Mouse (Mus musculus) midbrain, embryonic 12.5 days (tissue): ENCODE measurements around the gene Col5a3. TPM values are rescaled to one million over a fixed set of nuclear protein-coding genes. Genes with fewer than 3 reads are reported as not detected.

Source experiments
- ATAC-seq: fragments of 200-750 bp; cut with Nextera tagmentation; 2 replicates; pipeline ENCODE4 v1.8.0; 2017; ENCODE audit warnings: low read depth, moderate TSS enrichment, moderate library complexity; ENCODE audit not compliant: low FRiP score
- H3K27ac ChIP-seq: fragments of 300-500 bp; sonication (generic); replicated peaks from 2 replicates; pipeline ENCODE4 v1.5.1; 2016; ENCODE audit warnings: mild to moderate bottlenecking
- H3K27me3 ChIP-seq: fragments of 300-500 bp; sonication (generic); 2 replicates; pipeline ENCODE4 v1.6.1; 2016; ENCODE audit warnings: mild to moderate bottlenecking
- H3K36me3 ChIP-seq: fragments of 300-500 bp; sonication (generic); 2 replicates; pipeline ENCODE4 v1.6.1; 2016
- H3K4me1 ChIP-seq: fragments of 300-500 bp; sonication (generic); 2 replicates; pipeline ENCODE4 v1.6.1; 2016
- H3K4me2 ChIP-seq: fragments of 300-500 bp; sonication (generic); replicated peaks from 2 replicates; pipeline ENCODE4 v1.6.1; 2016; ENCODE audit warnings: mild to moderate bottlenecking, moderate library complexity
- H3K4me3 ChIP-seq: fragments of 300-500 bp; sonication (generic); 2 replicates; pipeline ENCODE4 v1.5.1; 2016; ENCODE audit warnings: mild to moderate bottlenecking
- H3K9ac ChIP-seq: fragments of 300-500 bp; sonication (generic); replicated peaks from 2 replicates; pipeline ENCODE4 v1.6.1; 2016; ENCODE audit warnings: mild to moderate bottlenecking, moderate library complexity
- H3K9me3 ChIP-seq: fragments of 300-500 bp; sonication (generic); 2 replicates; pipeline ENCODE4 v1.6.1; 2016; ENCODE audit warnings: mild to moderate bottlenecking
- WGBS: fragments of 180-500 bp; shearing (Covaris S2); methylation state at CpG from one replicate; pipeline ENCODE4 v1.1.7; 2016; 5-methylcytosine and 5-hydroxymethylcytosine counted together
- polyA plus RNA-seq: library from polyadenylated mRNA; unstranded; fragments of >200 nt; fragmentation: Nextera tagmentation; extraction: Ambion mirVana; gene quantifications from 2 replicates; pipeline ENCODE4 v1.2.1, GENCODE M21; 2016

Col5a3 gene
- polyA plus RNA-seq, 1 experiment from 2014 or later = 0.84 TPM

DNA sequence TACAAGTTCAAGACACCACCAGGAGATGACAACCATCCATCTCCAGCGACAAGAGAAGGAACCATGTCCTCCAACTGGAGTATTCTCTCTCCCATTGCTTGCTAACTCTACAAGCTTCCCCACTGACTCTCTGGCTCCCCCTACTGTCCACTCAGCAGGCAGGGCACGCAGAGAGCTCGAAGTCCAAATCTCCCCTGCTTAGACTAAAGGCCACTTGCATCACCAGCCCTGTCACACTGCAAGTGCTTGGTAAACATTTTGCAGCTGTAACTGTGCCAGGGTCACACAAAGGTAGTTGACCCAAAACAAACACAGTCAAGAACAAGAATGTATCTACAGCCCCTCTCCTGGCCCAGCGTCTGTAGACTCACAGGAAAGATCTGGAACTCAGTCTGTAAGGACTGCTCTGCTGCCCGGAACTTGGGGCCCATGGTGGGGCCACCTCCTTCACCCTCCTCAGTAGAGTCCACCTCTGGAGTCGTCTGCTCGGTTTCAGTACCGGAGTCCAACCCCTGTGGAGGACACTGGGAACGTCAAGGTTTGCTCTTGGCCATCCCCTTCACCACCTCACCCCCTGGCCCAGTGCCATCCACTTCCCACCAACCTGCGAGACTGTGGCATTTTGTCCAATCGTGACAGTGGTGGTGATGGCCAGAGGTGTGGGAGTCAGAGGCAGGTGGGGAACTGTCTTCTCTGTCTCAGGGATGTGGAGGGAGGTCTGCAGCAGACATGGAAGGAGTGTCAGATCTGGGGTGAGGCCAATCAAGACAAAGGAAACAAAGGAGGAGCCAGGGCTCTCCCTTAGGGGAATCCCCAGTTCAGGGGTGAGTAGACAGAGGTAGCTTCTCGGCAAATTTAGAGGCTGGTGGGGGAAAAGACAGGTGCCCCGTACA lies 10.4 kb downstream of the Col5a3 start:
- Histone ChIP-seq H3K4me1 (no peaks in the 10 kb centered on the region), H3K4me3 (no peak overlapping the region), H3K27ac (no peak overlapping the region), H3K9me3 (peaks cover 9% of the 10 kb centered on the region; the same call in 1 of the 2 replicates), H3K36me3 (no peaks in the 10 kb centered on the region), H3K9ac (no peak overlapping the region), H3K27me3 (0 out of 2 replicates have a peak, but pooled peaks cover 3% of the 10 kb centered on the region), H3K4me2 (no peak overlapping the region)
- no peak for ATAC-seq
- WGBS = 77% methylated on average over 13 of the region's 13 CpGs

- no peak for ATAC-seq
Observed at GRCm38 (mm10) chr9:20794108-20794806, 20.6 kb downstream of the Col5a3 start.

DNA sequence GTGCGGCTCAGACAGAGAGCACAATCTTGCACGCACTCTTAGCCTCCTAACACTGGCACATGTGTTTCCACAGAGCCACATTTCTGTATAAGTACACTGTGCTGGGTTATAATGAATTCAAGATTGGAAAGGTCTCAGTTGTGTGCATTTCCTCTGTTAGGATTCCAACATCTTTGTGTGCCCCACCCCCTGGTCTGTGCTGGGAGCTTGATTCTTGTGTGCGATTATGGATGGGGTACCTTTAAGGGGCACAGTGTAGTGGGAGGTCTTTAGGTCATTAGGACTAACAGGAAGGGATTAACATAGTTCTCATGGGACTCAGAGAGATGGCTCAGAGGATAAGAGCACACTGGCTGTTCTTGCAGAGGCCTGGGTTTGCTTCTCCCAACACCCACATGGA lies 24.5 kb downstream of the Col5a3 start:
- Histone ChIP-seq H3K27ac (no peak overlapping the region), H3K4me3 (no peak overlapping the region), H3K4me1 (no peaks in the 10 kb centered on the region), H3K9me3 (no peaks in the 10 kb centered on the region), H3K36me3 (no peaks in the 10 kb centered on the region), H3K27me3 (no peaks in the 10 kb centered on the region), H3K4me2 (no peak overlapping the region), H3K9ac (no peak overlapping the region)
- ATAC-seq = no peak
- WGBS = 65% methylated on average over 3 of the region's 3 CpGs

More at GRCm38 (mm10) chr9:20794108-20794806, 20.6 kb downstream of the Col5a3 start:
- Histone ChIP-seq H3K4me1 (no peaks in the 10 kb centered on the region), H3K36me3 (no peaks in the 10 kb centered on the region), H3K27ac (no peak overlapping the region), H3K9ac (no peak overlapping the region), H3K4me2 (no peak overlapping the region), H3K9me3 (no peaks in the 10 kb centered on the region), H3K4me3 (no peak overlapping the region), H3K27me3 (no peaks in the 10 kb centered on the region)
- WGBS = 52% methylated on average over 7 of the region's 7 CpGs

- no peak for ATAC-seq
- WGBS = 74% methylated on average over 3 of the region's 4 CpGs
- H3K4me3 ChIP-seq = no peak overlapping the region
Observed at GRCm38 (mm10) chr9:20789651-20790050, 25.2 kb downstream of the Col5a3 start.

DNA sequence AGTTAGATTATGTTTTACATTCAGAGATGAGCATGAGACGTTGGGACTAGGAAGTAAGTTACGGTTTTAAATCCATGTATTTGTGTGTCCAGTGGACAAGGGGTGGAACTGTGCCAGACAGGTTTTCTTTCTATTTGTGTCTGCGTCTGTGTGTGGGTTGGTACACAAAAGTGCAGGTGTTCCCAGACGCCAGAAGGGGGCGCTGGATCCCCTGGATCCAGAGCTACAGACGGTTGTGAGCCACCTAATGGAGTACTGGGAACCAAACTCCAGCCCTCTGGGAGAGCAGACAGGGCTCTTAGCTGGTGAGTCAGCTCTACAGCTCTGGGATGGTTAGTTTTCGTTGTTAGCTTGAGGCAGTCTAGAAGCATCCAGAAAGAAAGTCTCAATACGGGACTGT lies 26.9 kb downstream of the Col5a3 start:
- Histone ChIP-seq H3K27ac (no peak overlapping the region), H3K27me3 (no peaks in the 10 kb centered on the region), H3K4me2 (no peak overlapping the region), H3K36me3 (no peaks in the 10 kb centered on the region), H3K4me1 (no peaks in the 10 kb centered on the region), H3K4me3 (no peak overlapping the region), H3K9ac (no peak overlapping the region), H3K9me3 (no peaks in the 10 kb centered on the region)
- no peak for ATAC-seq
- 81% methylated on average over 8 of the region's 8 CpGs for WGBS

More at GRCm38 (mm10) chr9:20789651-20790050, 25.2 kb downstream of the Col5a3 start:
- H3K27me3 ChIP-seq = no peaks in the 10 kb centered on the region
- H3K36me3 ChIP-seq = no peaks in the 10 kb centered on the region
- H3K9ac ChIP-seq = no peak overlapping the region
- no peaks in the 10 kb centered on the region for H3K4me1 ChIP-seq
- no peak overlapping the region for H3K27ac ChIP-seq
- no peak overlapping the region for H3K4me2 ChIP-seq
- H3K9me3 ChIP-seq = no peaks in the 10 kb centered on the region

GRCm38 (mm10) chr9:20785055-20785454 lies 29.8 kb downstream of the Col5a3 start:
- Histone ChIP-seq H3K9me3 (0 out of 2 replicates have a peak, but pooled peaks cover 4% of the 10 kb centered on the region), H3K4me1 (no peaks in the 10 kb centered on the region), H3K4me3 (no peak overlapping the region), H3K36me3 (no peaks in the 10 kb centered on the region), H3K27me3 (no peaks in the 10 kb centered on the region), H3K9ac (no peak overlapping the region), H3K27ac (no peak overlapping the region), H3K4me2 (no peak overlapping the region)
- 69% methylated on average over 4 of the region's 6 CpGs for WGBS
- ATAC-seq = no peak

GRCm38 (mm10) chr9:20781286-20781685 lies 33.6 kb downstream of the Col5a3 start:
- Histone ChIP-seq H3K4me1 (no peaks in the 10 kb centered on the region), H3K27me3 (no peaks in the 10 kb centered on the region), H3K9me3 (0 out of 2 replicates have a peak, but pooled peaks cover 4% of the 10 kb centered on the region), H3K4me3 (no peak overlapping the region), H3K36me3 (no peaks in the 10 kb centered on the region), H3K4me2 (no peak overlapping the region), H3K9ac (no peak overlapping the region), H3K27ac (no peak overlapping the region)
- ATAC-seq = no peak
- 82% methylated on average over 3 of the region's 3 CpGs for WGBS

GRCm38 (mm10) chr9:20765274-20765673 lies 49.6 kb downstream of the Col5a3 start:
- no peaks in the 10 kb centered on the region for H3K9me3 ChIP-seq
- WGBS = 79% methylated on average over 2 of the region's 2 CpGs
- no peak for ATAC-seq
- no peaks in the 10 kb centered on the region for H3K36me3 ChIP-seq
- H3K27me3 ChIP-seq = no peaks in the 10 kb centered on the region
- H3K4me2 ChIP-seq = no peak overlapping the region
- H3K4me3 ChIP-seq = no peak overlapping the region
- no peak overlapping the region for H3K9ac ChIP-seq
- H3K4me1 ChIP-seq = peaks cover 4% of the 10 kb centered on the region; the same call in 1 of the 2 replicates
- no peak overlapping the region for H3K27ac ChIP-seq

DNA sequence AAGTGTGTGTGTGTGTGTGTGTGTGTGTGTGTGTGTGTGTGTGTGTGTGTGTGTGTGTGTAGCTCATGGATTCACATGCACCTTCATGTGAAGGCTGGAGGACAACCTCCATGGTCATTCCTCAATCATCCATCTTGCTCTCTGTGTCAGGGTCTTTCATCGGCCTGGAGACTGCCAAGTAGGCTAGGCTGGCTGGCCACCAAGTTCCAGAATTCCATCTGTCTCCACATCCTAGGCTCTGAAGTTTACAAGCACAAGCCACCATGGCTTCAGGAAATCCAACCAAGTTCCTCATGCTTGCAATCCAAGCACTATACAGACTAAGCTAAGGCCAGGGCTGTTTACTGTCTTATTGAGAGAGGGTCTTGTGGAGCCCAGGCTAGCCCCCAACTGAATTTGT lies 51.8 kb downstream of the Col5a3 start:
- ATAC-seq = no peak
- Histone ChIP-seq H3K27ac (no peak overlapping the region), H3K4me1 (peaks cover 4% of the 10 kb centered on the region; the same call in 1 of the 2 replicates)

GRCm38 (mm10) chr9:20762197-20762961 lies 52.5 kb downstream of the Col5a3 start:
- Histone ChIP-seq H3K4me2 (no peak overlapping the region), H3K27me3 (no peaks in the 10 kb centered on the region), H3K9ac (no peak overlapping the region), H3K9me3 (no peaks in the 10 kb centered on the region), H3K27ac (no peak overlapping the region), H3K4me1 (peaks cover 4% of the 10 kb centered on the region; the same call in 1 of the 2 replicates), H3K36me3 (no peaks in the 10 kb centered on the region), H3K4me3 (no peak overlapping the region)
- 48% methylated on average over 7 of the region's 7 CpGs for WGBS
- no peak for ATAC-seq

More for the DNA sequence above, 51.8 kb downstream of the Col5a3 start:
- H3K9ac ChIP-seq = no peak overlapping the region
- no peak overlapping the region for H3K4me3 ChIP-seq
- 94% methylated on average over 1 of the region's 1 CpGs for WGBS
- H3K4me2 ChIP-seq = no peak overlapping the region
- H3K27me3 ChIP-seq = no peaks in the 10 kb centered on the region
- no peaks in the 10 kb centered on the region for H3K9me3 ChIP-seq
- no peaks in the 10 kb centered on the region for H3K36me3 ChIP-seq

- 76% methylated on average over 3 of the region's 3 CpGs for WGBS
- no peak overlapping the region for H3K4me2 ChIP-seq
- H3K9me3 ChIP-seq = no peaks in the 10 kb centered on the region
- no peak overlapping the region for H3K4me3 ChIP-seq
- H3K9ac ChIP-seq = no peak overlapping the region
- ATAC-seq = no peak
- no peaks in the 10 kb centered on the region for H3K27me3 ChIP-seq
- peaks cover 4% of the 10 kb centered on the region; the same call in 1 of the 2 replicates for H3K4me1 ChIP-seq
- no peak overlapping the region for H3K27ac ChIP-seq
- no peaks in the 10 kb centered on the region for H3K36me3 ChIP-seq
Observed at GRCm38 (mm10) chr9:20761388-20761787, 53.5 kb downstream of the Col5a3 start.
